ENCODE assay signal across 8 mouse cellular contexts in the genomic region with DNA sequence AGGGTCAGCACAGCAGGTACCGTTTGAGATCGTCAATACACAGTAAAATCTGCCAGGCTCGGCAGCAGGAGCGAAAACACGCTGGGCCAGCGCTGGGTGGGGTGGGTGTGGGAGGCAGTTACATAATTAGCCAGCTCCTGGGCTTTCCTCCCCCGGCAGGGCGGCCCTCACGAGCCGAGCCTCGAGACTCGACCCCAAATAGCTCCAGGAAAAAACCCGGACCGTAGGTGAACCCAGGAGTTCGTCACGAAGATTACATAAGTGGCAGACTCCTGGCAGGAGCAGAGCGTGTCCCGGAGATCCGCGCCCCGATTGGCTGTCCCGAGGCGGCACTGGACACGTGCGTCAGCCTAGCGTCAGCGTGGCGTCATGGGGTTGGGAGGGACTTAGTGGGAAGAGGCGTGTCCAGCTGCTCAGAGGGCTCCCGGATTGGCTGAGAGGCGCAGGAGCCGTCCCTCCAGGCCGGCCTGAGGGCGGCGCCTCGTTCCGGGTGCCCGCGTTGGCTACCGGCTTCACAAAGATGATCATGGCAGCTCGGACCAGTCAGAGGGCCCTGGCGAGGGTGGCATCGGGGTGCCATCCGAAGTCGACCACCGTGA. TPM values are rescaled to one million over a fixed set of nuclear protein-coding genes. Genes with fewer than 3 reads are reported as not detected.
DNase-seq lines count a peak whose midpoint lies in the region; ATAC-seq and TF ChIP-seq lines count a peak whose summit lies in the region.

A gene (plus strand): TSS at position 416 of the 599 bp plus-strand sequence.

- WGBS in heart, embryonic 12.5 days, result under 1% methylated on average over 46 of the region's 46 CpGs
- under 1% methylated on average over 45 of the region's 46 CpGs for WGBS in kidney, postnatal 0 days
- WGBS in liver, embryonic 11.5 days, result 1% methylated on average over 46 of the region's 46 CpGs
- under 1% methylated on average over 45 of the region's 46 CpGs for WGBS in stomach, embryonic 14.5 days

- no peaks in the 10 kb centered on the region for H3K9me3 ChIP-seq in heart, embryonic 12.5 days (replicated peaks)
- no peaks in the 10 kb centered on the region for H3K9me3 ChIP-seq in kidney, postnatal 0 days (replicated peaks; ENCODE audit: low read length)
- H3K9me3 ChIP-seq in liver, embryonic 11.5 days (ENCODE audit: control insufficient read depth, low read length), result no peaks in the 10 kb centered on the region
- H3K9me3 ChIP-seq in stomach, embryonic 14.5 days (ENCODE audit: control insufficient read depth, low read depth, low read length), result no peaks in the 10 kb centered on the region

- H3K4me1 ChIP-seq in heart, embryonic 12.5 days (replicated peaks), result peaks cover 13% of the 10 kb centered on the region
- 0 out of 2 replicates have a peak, but pooled peaks cover 3% of the 10 kb centered on the region for H3K4me1 ChIP-seq in kidney, postnatal 0 days (replicated peaks; ENCODE audit: insufficient read depth, low read length)
- H3K4me1 ChIP-seq in liver, embryonic 11.5 days (replicated peaks; ENCODE audit: control insufficient read depth, insufficient read depth, low read length), result peaks cover 6% of the 10 kb centered on the region; the same call in 1 of the 2 replicates
- peaks cover 2% of the 10 kb centered on the region; the same call in 1 of the 2 replicates for H3K4me1 ChIP-seq in stomach, embryonic 14.5 days (ENCODE audit: control insufficient read depth, insufficient read depth, low read length)

- H3K27ac ChIP-seq in heart, embryonic 12.5 days (ENCODE audit: poor library complexity, severe bottlenecking), result peak within 1 kb of the TSS; percentile 97
- H3K27ac ChIP-seq in kidney, postnatal 0 days, result peak within 1 kb of the TSS; percentile 89
- H3K27ac ChIP-seq in liver, embryonic 11.5 days (ENCODE audit: low read depth, low read length), result peak within 1 kb of the TSS; percentile 90
- H3K27ac ChIP-seq in stomach, embryonic 14.5 days (ENCODE audit: low read length), result peak within 1 kb of the TSS; percentile 67

- H3K4me2 ChIP-seq in heart, embryonic 12.5 days, result peak within 1 kb of the TSS; percentile 87
- H3K4me2 ChIP-seq in kidney, postnatal 0 days (ENCODE audit: low read length), result peak within 1 kb of the TSS; percentile 85
- H3K4me2 ChIP-seq in liver, embryonic 11.5 days, result peak within 1 kb of the TSS; percentile 83
- H3K4me2 ChIP-seq in stomach, embryonic 14.5 days (replicated peaks; ENCODE audit: low read depth, low read length), result peak within 1 kb of the TSS; percentile 85

- H3K4me3 ChIP-seq in heart, embryonic 12.5 days, result peak within 1 kb of the TSS; percentile 98
- H3K4me3 ChIP-seq in kidney, postnatal 0 days (replicated peaks; ENCODE audit: low read depth, low read length), result peak within 1 kb of the TSS; percentile 71
- H3K4me3 ChIP-seq in liver, embryonic 11.5 days (ENCODE audit: low read depth, low read length), result peak within 1 kb of the TSS; percentile 94
- peak within 1 kb of the TSS; percentile 87 for H3K4me3 ChIP-seq in stomach, embryonic 14.5 days (ENCODE audit: low read depth, low read length)

- peak; percentile 33 for TF ChIP-seq CTCF in kidney, postnatal 0 days (IDR thresholded peaks at IDR 0.05; ENCODE audit: low read depth)

- H3K36me3 ChIP-seq in heart, embryonic 12.5 days, result peaks cover 16% of the 10 kb centered on the region
- no peaks in the 10 kb centered on the region for H3K36me3 ChIP-seq in kidney, postnatal 0 days (ENCODE audit: insufficient read depth, low read length)
- H3K36me3 ChIP-seq in liver, embryonic 11.5 days (ENCODE audit: control insufficient read depth, insufficient read depth, low read length), result 0 out of 2 replicates have a peak, but pooled peaks cover 4% of the 10 kb centered on the region
- no peaks in the 10 kb centered on the region for H3K36me3 ChIP-seq in stomach, embryonic 14.5 days (ENCODE audit: control insufficient read depth, insufficient read depth, low read length)

- DNase-seq in CD4-positive helper T cell, adult 2 months (ENCODE audit: low read depth, low spot score), result peak; percentile 98
- DNase-seq in brain, embryonic 18.5 days (ENCODE audit: low read depth, low spot score), result peak; percentile 94
- DNase-seq in kidney, postnatal 0 days (ENCODE audit: low spot score), result peak; percentile 98
- peak; percentile 99 for DNase-seq in liver, embryonic 11.5 days (ENCODE audit: low spot score)
- DNase-seq in naive thymus-derived CD4-positive, alpha-beta T cell, adult 2 months (ENCODE audit: low read depth), result peak; percentile 99

- peak; percentile 97 for ATAC-seq in erythroid progenitor cell, adult 5-6 weeks (replicated peaks; ENCODE audit: low FRiP score, poor library complexity, severe bottlenecking)
- peak; percentile 100 for ATAC-seq in heart, embryonic 12.5 days (ENCODE audit: insufficient number of reproducible peaks, low FRiP score)
- peak; percentile 100 for ATAC-seq in kidney, postnatal 0 days (replicated peaks; ENCODE audit: low FRiP score, low read depth)
- ATAC-seq in liver, embryonic 11.5 days (replicated peaks; ENCODE audit: low FRiP score), result peak; percentile 100
- ATAC-seq in stomach, embryonic 14.5 days (ENCODE audit: insufficient number of reproducible peaks, insufficient read depth, low FRiP score, low read depth), result peak; percentile 100

- H3K27me3 ChIP-seq in heart, embryonic 12.5 days (replicated peaks), result no peaks in the 10 kb centered on the region
- H3K27me3 ChIP-seq in kidney, postnatal 0 days (ENCODE audit: insufficient read depth, low read length), result no peaks in the 10 kb centered on the region
- H3K27me3 ChIP-seq in liver, embryonic 11.5 days (replicated peaks; ENCODE audit: control insufficient read depth, insufficient read depth, low read length), result no peaks in the 10 kb centered on the region
- no peaks in the 10 kb centered on the region for H3K27me3 ChIP-seq in stomach, embryonic 14.5 days (ENCODE audit: control insufficient read depth, insufficient read depth, low read length)

- H3K9ac ChIP-seq in heart, embryonic 12.5 days, result peak within 1 kb of the TSS; percentile 85
- H3K9ac ChIP-seq in kidney, postnatal 0 days (ENCODE audit: low read depth, low read length), result peak within 1 kb of the TSS; percentile 72
- H3K9ac ChIP-seq in liver, embryonic 11.5 days (ENCODE audit: low read depth, low read length), result peak within 1 kb of the TSS; percentile 73
- peak within 1 kb of the TSS; percentile 64 for H3K9ac ChIP-seq in stomach, embryonic 14.5 days (replicated peaks; ENCODE audit: low read depth, low read length)

RNA-seq across cellular contexts. Expression of the gene that starts here (rescaled TPM):
- total RNA-seq in erythroid progenitor cell, adult 5-6 weeks (2015; ENCODE audit: low replicate concordance), result 12.6 and 21.0 TPM in 2 replicates
- 10.1 and 26.6 TPM in 2 replicates for total RNA-seq in erythroid progenitor cell, adult 5-6 weeks (2017; ENCODE audit: low replicate concordance)
- polyA plus RNA-seq in heart, embryonic 12.5 days (2016; fragmentation: Nextera tagmentation; extraction: Ambion mirVana), result 23.1 and 25.3 TPM in 2 replicates
- 23.9 and 25.5 TPM in 2 replicates for polyA plus RNA-seq in kidney, postnatal 0 days (2015; fragmentation: Nextera tagmentation; extraction: Ambion mirVana)
- polyA plus RNA-seq in liver, embryonic 11.5 days (2014; fragmentation: Nextera tagmentation; extraction: Ambion mirVana), result 21.1 and 22.2 TPM in 2 replicates
- polyA plus RNA-seq in stomach, embryonic 14.5 days (2014; fragmentation: Nextera tagmentation; extraction: Ambion mirVana), result 19.7 and 24.1 TPM in 2 replicates

Comparison
In these comparisons a context has a peak if more than half of its experiments do, and no peak if none do; other contexts are left out.
1. Peak in every context shown above with its lines: DNase-seq, ATAC-seq, H3K4me3 ChIP-seq and H3K27ac ChIP-seq.